Mouse (Mus musculus): Measurements from ENCODE around the gene 2410137M14Rik.

- TF ChIP-seq CTCF (IDR thresholded peaks at IDR 0.05; ENCODE audit: low read depth), result no peak
- TF ChIP-seq EP300 (optimal IDR thresholded peaks at IDR 0.05), result no peak
These were observed 47.7 kb upstream of the 2410137M14Rik start for GRCm38 (mm10) chr17:37028683-37029120.

All from stomach, postnatal 0 days (tissue).